In the genomic region with DNA sequence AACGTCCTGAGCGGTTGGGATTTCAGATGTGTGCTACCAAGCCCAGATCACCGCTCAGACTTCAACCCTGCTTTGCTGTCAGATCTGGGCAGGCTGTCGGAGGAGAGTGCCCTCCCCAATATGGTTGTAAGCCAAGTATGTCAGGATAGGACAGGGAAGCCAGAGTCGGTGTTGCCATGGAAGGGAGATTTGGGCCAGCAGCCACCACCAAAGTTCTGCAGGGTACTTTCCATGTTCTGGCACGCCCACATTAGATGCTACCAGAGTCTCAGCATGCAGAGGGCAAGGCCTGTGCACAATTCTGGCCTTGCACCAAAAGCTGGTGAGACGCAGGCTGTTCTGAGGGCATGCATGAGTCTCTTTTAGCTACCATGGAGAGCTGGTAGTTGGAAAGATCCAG, we compare ENCODE assay signal across 20 mouse cellular contexts. TPM values are rescaled to one million over a fixed set of nuclear protein-coding genes. Genes with fewer than 3 reads are reported as not detected.
DNase-seq lines count a peak whose midpoint lies in the region; ATAC-seq lines count a peak whose summit lies in the region.
"Had no signal": no experiment of that assay in that cellular context is flagged by ENCODE, and none has a peak within 500 bp of the region (broad histone marks: within the 10 kb centered on the region; RNA-seq: fewer than 3 reads in every experiment).

No protein-coding gene starts in this region.

- H3K27me3 ChIP-seq in heart, embryonic 10.5 days (ENCODE audit: insufficient read depth, poor library complexity, severe bottlenecking): no peaks in the 10 kb centered on the region
- H3K27me3 ChIP-seq in kidney, embryonic 14.5 days (ENCODE audit: control insufficient read depth, insufficient read depth, low read length): no peaks in the 10 kb centered on the region
- H3K27me3 ChIP-seq: embryonic facial prominence, embryonic 13.5 days; forebrain, embryonic 15.5 days; heart, embryonic 15.5 days; hindbrain, embryonic 15.5 days had no signal

- peak; percentile 20 for DNase-seq in heart, postnatal 4 days
- DNase-seq in heart, embryonic 10.5 days (ENCODE audit: low spot score): no peak
- peak; percentile 14 for DNase-seq in Muller cell, postnatal 12 days (ENCODE audit: inconsistent ontology term)
- DNase-seq in cerebellum, adult 11 months: peak; percentile 32
- DNase-seq in cerebellum, postnatal 36 days: peak; percentile 44 to 55
- no peak for DNase-seq in kidney, postnatal 14 days
- DNase-seq: kidney, adult 9 months; lung, postnatal 10 days; right cerebral cortex, postnatal 25 days had no signal

- H3K9me3 ChIP-seq in heart, embryonic 10.5 days: no peaks in the 10 kb centered on the region
- no peaks in the 10 kb centered on the region for H3K9me3 ChIP-seq in kidney, embryonic 14.5 days (ENCODE audit: control insufficient read depth, low read length)
- H3K9me3 ChIP-seq: embryonic facial prominence, embryonic 13.5 days; forebrain, embryonic 15.5 days; heart, embryonic 15.5 days; hindbrain, embryonic 15.5 days had no signal

- WGBS in heart, embryonic 10.5 days: 88% methylated on average over 7 of the region's 7 CpGs
- WGBS in kidney, embryonic 14.5 days: 95% methylated on average over 7 of the region's 7 CpGs

- no peaks in the 10 kb centered on the region for H3K36me3 ChIP-seq in heart, embryonic 10.5 days
- no peaks in the 10 kb centered on the region for H3K36me3 ChIP-seq in kidney, embryonic 14.5 days (ENCODE audit: control insufficient read depth, insufficient read depth, low read length)
- H3K36me3 ChIP-seq: embryonic facial prominence, embryonic 13.5 days; forebrain, embryonic 15.5 days; G1E; heart, embryonic 15.5 days; hindbrain, embryonic 15.5 days had no signal

- H3K9ac ChIP-seq in kidney, embryonic 14.5 days (ENCODE audit: low read depth, low read length): no peak overlapping the region
- H3K9ac ChIP-seq: embryonic facial prominence, embryonic 13.5 days; forebrain, embryonic 15.5 days; heart, embryonic 15.5 days; hindbrain, embryonic 15.5 days had no signal

- H3K4me2 ChIP-seq in kidney, embryonic 14.5 days (replicated peaks; ENCODE audit: low read depth, low read length): no peak overlapping the region
- H3K4me2 ChIP-seq: embryonic facial prominence, embryonic 13.5 days; forebrain, embryonic 15.5 days; heart, embryonic 15.5 days; hindbrain, embryonic 15.5 days had no signal

- peaks cover 34% of the 10 kb centered on the region for H3K4me1 ChIP-seq in heart, embryonic 10.5 days
- peaks cover 12% of the 10 kb centered on the region for H3K4me1 ChIP-seq in kidney, embryonic 14.5 days (ENCODE audit: control insufficient read depth, insufficient read depth, low read length)

- no peak overlapping the region for H3K27ac ChIP-seq in heart, embryonic 10.5 days
- H3K27ac ChIP-seq in kidney, embryonic 14.5 days (ENCODE audit: low read depth, low read length): no peak overlapping the region
- H3K27ac ChIP-seq: embryonic facial prominence, embryonic 13.5 days; forebrain, embryonic 15.5 days; heart, embryonic 15.5 days; hindbrain, embryonic 15.5 days; left cerebral cortex, adult 2 months had no signal

- ATAC-seq in kidney, embryonic 14.5 days (ENCODE audit: low FRiP score, low TSS enrichment): no peak
- ATAC-seq: forebrain, embryonic 15.5 days had no signal

- H3K4me3 ChIP-seq in heart, embryonic 10.5 days: no peak overlapping the region
- H3K4me3 ChIP-seq in kidney, embryonic 14.5 days (ENCODE audit: low read length): no peak overlapping the region
- H3K4me3 ChIP-seq: embryonic facial prominence, embryonic 13.5 days; forebrain, embryonic 15.5 days; heart, embryonic 15.5 days; hindbrain, embryonic 15.5 days; left cerebral cortex, adult 2 months; myocyte had no signal

RNA-seq across cellular contexts. Expression of a gene that starts 28.7 kb away (rescaled TPM):
- 1 to 10 TPM; 5.3 to 7.8 TPM for total RNA-seq in heart, postnatal 4 days (2021)
- 4.9 and 6.0 TPM in 2 replicates for polyA plus RNA-seq in heart, embryonic 10.5 days (2016; fragmentation: Nextera tagmentation; extraction: Ambion mirVana)
- polyA plus RNA-seq in kidney, embryonic 14.5 days (2014; fragmentation: Nextera tagmentation; extraction: Ambion mirVana): 4.0 and 5.4 TPM in 2 replicates
- polyA plus RNA-seq: G1E had no signal

RNA-seq across cellular contexts. Expression of a gene that starts 43.2 kb away (rescaled TPM):
- not detected for total RNA-seq in heart, postnatal 4 days (2021)
- 0.50 TPM in 1 of 2 replicates, not detected in the other for polyA plus RNA-seq in heart, embryonic 10.5 days (2016; fragmentation: Nextera tagmentation; extraction: Ambion mirVana)
- polyA plus RNA-seq in kidney, embryonic 14.5 days (2014; fragmentation: Nextera tagmentation; extraction: Ambion mirVana): not detected in 2 replicates
- total RNA-seq: common myeloid progenitor, adult 5-6 weeks; G1E; gastrocnemius, adult 8-10 months; left cerebral cortex, adult 2 months had no signal
- polyA plus RNA-seq: embryonic facial prominence, embryonic 13.5 days; G1E; heart, embryonic 15.5 days; myocyte had no signal

RNA-seq across cellular contexts. Expression of a gene that starts 57.9 kb away (rescaled TPM):
- not detected for total RNA-seq in heart, postnatal 4 days (2021)
- polyA plus RNA-seq in heart, embryonic 10.5 days (2016; fragmentation: Nextera tagmentation; extraction: Ambion mirVana): not detected in 2 replicates
- 0.61 and 1.2 TPM in 2 replicates for polyA plus RNA-seq in kidney, embryonic 14.5 days (2014; fragmentation: Nextera tagmentation; extraction: Ambion mirVana)
- total RNA-seq: common myeloid progenitor, adult 5-6 weeks; G1E; gastrocnemius, adult 8-10 months; left cerebral cortex, adult 2 months had no signal
- polyA plus RNA-seq: embryonic facial prominence, embryonic 13.5 days; forebrain, embryonic 15.5 days; G1E; heart, embryonic 15.5 days; hindbrain, embryonic 15.5 days; limb, embryonic 14.5 days; myocyte had no signal

Comparison
In these comparisons a context has a peak if more than half of its experiments do, and no peak if none do; other contexts are left out.
1. DNase-seq: peak in heart, postnatal 4 days (single experiment), Muller cell, postnatal 12 days (single experiment), cerebellum, adult 11 months (single experiment) and cerebellum, postnatal 36 days (2 of 2); none in heart, embryonic 10.5 days (single experiment) and kidney, postnatal 14 days (single experiment).